Mouse (Mus musculus): Measurements from ENCODE around the gene Pask.

Pask gene

DNA sequence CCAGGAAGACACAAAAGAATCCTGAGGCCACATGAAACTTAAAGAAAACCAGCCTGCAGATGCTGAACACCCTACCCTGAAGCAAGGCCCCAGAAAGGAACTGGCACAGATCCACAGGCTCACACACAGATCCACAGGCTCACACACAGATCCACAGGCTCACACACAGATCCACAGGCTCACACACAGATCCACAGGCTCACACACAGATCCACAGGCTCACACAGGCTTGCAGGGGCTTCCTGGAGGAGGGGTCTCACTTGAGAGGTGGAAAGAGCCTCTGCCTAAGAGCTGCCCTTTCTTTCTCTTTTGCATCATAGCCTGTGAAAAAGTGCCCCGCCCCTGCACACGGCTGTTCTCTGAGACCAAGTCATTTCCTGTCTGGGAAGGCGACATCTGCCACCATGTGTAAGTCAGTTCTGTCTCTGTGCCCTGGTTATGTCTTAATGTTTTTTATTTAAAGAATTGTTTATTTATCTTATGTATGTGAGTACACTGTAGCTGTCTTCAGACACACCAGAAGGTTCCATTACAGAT, 53.5 kb downstream of the Pask start:
- DNase-seq (ENCODE audit: low spot score in 2 of 2): no peak

DNA sequence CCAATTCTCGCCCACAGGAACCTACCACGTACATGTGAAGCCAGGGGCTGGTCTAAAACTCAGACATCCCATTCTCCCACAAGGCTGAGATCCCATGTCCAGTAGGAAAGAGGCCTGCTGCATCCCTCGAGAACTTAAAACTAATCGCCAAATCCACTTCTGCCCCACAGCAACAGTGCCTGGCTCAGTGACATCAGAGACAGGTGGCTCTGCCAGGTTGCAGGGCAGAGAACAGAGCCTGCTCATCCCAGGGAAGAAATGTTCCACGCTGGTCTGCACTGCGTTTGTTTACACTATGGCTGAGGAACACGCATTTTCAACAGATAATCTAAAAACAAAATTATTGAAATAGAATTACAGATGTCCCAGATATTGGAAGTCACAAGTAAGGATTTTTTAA, 66.2 kb downstream of the Pask start:
- no peak for DNase-seq (ENCODE audit: low spot score in 2 of 2)

DNA sequence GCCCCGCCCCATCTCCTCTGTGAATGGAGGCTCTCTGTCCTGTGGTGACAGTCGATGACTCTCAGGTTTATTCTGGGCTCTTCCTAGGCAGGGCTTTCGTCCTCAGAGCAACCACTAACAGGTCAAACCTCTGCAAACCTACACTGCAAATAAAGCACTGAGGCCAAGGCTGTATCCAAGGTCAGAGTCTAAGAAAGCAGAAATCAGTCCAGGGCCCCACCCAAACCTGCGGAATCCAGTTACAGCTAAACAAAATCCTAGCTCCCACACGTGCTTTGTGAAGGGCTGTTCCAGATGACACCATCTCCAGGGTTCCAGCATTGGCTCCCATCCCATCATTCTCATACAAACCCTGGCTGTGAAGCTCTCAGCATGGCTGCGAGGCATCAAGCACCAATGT, 67.7 kb downstream of the Pask start:
- DNase-seq (ENCODE audit: low spot score in 2 of 2): no peak

DNA sequence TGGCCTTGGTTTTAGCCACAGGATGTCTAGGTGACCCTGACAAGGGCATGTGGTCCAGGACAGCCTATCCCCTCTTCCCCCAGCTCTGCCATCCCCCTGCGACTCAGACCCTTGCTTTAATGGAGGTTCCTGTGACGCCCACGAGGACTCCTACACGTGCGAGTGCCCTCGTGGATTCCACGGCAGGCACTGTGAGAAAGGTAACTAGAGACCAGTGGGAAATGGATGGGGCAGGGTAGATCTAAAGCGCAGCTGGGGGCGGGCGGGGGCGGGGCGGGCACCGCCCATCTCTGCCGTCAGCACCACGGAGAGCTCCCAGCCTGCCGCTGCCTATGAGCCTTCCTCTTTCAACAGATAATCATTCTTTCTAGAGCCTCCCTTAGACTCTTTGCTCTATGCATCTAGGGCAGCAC, 70.9 kb downstream of the Pask start:
- DNase-seq (ENCODE audit: low spot score in 2 of 2): no peak

DNA sequence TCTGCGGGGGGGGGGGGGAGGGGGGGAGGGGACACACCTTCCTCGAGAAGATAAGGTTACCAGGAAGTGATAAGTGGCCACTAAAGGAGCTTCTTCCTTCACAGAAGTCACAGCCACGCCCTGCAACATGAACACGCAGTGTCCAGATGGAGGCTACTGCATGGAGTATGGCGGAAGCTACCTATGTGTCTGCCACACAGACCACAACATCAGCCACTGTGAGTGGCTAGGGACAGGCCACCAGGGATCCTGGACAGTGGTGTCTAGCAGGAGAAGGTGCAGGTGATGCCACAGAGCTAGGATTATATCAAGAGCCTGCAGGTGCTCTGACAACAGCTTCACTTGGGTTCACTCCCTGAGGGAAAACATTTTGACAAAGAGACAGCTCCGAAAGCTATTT, 71.5 kb downstream of the Pask start:
- no peak for DNase-seq (ENCODE audit: low spot score in 2 of 2)

DNA sequence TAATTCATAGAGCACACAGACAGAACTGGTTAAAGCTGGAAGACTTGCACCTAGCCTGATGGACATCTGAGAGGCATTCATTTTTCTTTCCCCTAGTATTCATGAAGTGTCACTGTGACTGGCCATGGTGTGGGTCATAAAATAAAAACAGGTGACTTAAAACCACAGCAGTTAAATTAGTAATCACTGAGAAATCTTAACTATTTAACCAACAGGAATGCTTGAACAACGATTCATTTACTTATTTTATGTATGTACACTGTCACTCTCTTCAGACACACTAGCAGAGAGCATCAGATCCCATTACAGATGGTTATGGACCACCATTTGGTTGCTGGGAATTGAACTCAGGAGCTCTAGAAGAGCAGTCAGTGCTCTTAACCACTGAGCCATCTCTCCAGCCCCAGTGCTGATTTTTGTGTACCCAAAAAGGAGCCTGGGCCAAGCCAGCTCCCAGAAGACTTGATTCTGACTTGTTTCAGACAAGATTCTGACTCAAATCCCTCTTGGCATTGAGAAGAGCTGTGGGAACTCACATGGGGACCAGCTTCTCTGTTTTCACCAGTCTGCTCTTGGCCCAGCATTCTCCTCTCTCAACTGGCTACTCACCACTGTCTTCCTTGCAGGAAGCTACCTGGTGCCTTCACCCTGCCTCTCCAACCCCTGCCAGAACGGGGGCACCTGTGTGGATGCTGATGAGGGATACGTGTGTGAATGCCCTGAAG, 72.6 kb downstream of the Pask start:
- no peak for DNase-seq (ENCODE audit: low spot score in 2 of 2)

DNA sequence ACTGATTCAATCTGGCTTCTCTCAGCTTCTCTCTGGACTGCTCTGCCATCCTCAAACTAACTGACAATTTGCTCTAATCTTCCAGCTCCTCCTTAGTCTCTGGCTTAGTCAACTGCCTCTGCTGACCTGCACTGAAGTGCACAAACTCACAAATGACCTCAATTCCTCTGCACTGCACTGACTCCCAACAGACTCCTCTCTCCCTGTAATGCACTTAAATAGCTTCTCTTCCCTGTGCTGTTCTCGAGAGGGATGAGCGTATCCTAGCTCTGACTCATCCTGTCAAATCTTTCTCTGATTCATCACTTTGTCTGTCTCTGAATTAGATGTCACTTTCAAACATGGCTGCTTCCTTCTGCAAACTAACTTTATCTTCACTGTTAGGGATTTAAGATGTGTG, 75.0 kb downstream of the Pask start:
- no peak for DNase-seq (ENCODE audit: low spot score in 2 of 2)

DNA sequence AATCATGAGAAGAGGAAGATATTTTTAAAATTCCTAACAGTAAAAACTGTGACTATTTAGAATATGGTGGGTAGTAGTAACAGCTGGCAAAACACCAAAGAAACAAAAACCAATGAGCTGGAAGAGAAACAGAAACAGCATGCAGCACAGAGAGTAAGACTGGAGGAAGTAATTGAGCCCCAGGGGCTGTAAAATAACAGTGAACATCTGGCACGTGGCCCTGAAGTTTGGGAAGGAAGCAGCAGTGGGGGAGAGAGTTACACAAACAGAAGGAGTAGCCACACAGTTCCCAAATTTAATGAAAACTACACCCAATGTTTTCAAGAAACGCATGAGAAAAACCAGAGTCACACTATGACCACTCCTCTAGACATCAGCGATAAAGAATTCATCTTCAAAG, 76.1 kb downstream of the Pask start:
- DNase-seq (ENCODE audit: low spot score in 2 of 2): no peak
